Mouse (Mus musculus) layer of hippocampus, postnatal 25 days (tissue): ENCODE measurements around the gene Kras. TPM values are rescaled to one million over a fixed set of nuclear protein-coding genes. Genes with fewer than 3 reads are reported as not detected.

ENCODE experiments used
- DNase-seq, 2 experiments: peaks; one replicate each; pipeline ENCODE4 v3.0.0; 2022; ENCODE audit warnings: mixed read lengths in 2 of 2, low spot score in 1 of 2; ENCODE audit errors: extremely low spot score in 1 of 2
- total RNA-seq, 2 experiments: library from RNA; stranded (reverse); gene quantifications; 2 replicates each; pipeline ENCODE4 v1.2.3; 2021

Kras gene
- 10 to 100 TPM; 75.0 to 75.6 TPM for total RNA-seq

- DNase-seq, result peak; percentile 82 to 86
These were observed at the start of gene Kras for GRCm38 (mm10) chr6:145250185-145250791. TSS of gene Kras (minus strand) at chr6:145250239.

- DNase-seq, result no peak
These were observed 47.6 kb upstream of the Kras start for GRCm38 (mm10) chr6:145297626-145298025.

- DNase-seq, result no peak
These were observed 46.9 kb upstream of the Kras start for GRCm38 (mm10) chr6:145296979-145297378.

- DNase-seq, result no peak
These were observed 45.1 kb upstream of the Kras start for GRCm38 (mm10) chr6:145295171-145295570.

- no peak for DNase-seq
These were observed 43.1 kb upstream of the Kras start for GRCm38 (mm10) chr6:145293156-145293555.

GRCm38 (mm10) chr6:145291383-145292289 lies 41.6 kb upstream of the Kras start:
- DNase-seq, result no peak

GRCm38 (mm10) chr6:145285656-145286055 lies 35.6 kb upstream of the Kras start:
- DNase-seq, result no peak

GRCm38 (mm10) chr6:145284286-145284685 lies 34.2 kb upstream of the Kras start:
- no peak for DNase-seq

GRCm38 (mm10) chr6:145277138-145277763 lies 27.2 kb upstream of the Kras start:
- DNase-seq, result no peak

- peak in 1 of 2 experiments; percentile 18 for DNase-seq
These were observed 26.3 kb upstream of the Kras start for GRCm38 (mm10) chr6:145276265-145276780.

GRCm38 (mm10) chr6:145275586-145276219 lies 25.7 kb upstream of the Kras start:
- DNase-seq, result no peak

GRCm38 (mm10) chr6:145273971-145274620 lies 24.1 kb upstream of the Kras start:
- no peak for DNase-seq

GRCm38 (mm10) chr6:145272142-145272937 lies 22.3 kb upstream of the Kras start:
- no peak for DNase-seq

GRCm38 (mm10) chr6:145269313-145269845 lies 19.3 kb upstream of the Kras start:
- no peak for DNase-seq

GRCm38 (mm10) chr6:145267692-145268091 lies 17.7 kb upstream of the Kras start:
- no peak for DNase-seq

- DNase-seq, result no peak
These were observed 12.3 kb upstream of the Kras start for GRCm38 (mm10) chr6:145262314-145262713.

GRCm38 (mm10) chr6:145256701-145257073 lies 6.6 kb upstream of the Kras start:
- DNase-seq, result no peak

- no peak for DNase-seq
These were observed 6.1 kb upstream of the Kras start for GRCm38 (mm10) chr6:145255952-145256700.
